Mouse (Mus musculus): ENCODE measurements around the gene Znrf3. TPM values are rescaled to one million over a fixed set of nuclear protein-coding genes. Genes with fewer than 3 reads are reported as not detected.
A peak's percentile ranks its signal among the peaks of the same experiment; 100 is the strongest.

The Znrf3 gene
- total RNA-seq, 2 experiments from 2014 or later: 21.4 to 22.6 TPM

- no peak for DNase-seq (ENCODE audit: low spot score in 2 of 2)
Observed at GRCm38 (mm10) chr11:5272536-5273234, 172.0 kb downstream of the Znrf3 start.

DNA sequence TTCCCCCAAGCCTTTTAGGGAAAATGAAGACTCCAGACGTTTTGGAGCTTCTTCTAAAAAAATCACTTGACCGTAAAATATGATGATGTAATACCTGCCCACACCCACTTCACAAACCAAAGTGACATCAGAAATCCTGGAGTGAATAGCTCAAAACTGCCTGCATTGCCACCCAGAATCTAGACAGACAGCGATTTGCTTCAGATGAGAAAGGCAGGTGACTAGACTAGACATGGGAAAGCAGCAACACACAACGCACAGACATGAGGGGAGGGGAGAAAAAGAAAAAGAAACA, 172.6 kb downstream of the Znrf3 start:
- no peak for DNase-seq (ENCODE audit: low spot score in 2 of 2)

- no peak for DNase-seq (ENCODE audit: low spot score in 2 of 2)
Observed at GRCm38 (mm10) chr11:5271274-5272065, 173.2 kb downstream of the Znrf3 start.

DNA sequence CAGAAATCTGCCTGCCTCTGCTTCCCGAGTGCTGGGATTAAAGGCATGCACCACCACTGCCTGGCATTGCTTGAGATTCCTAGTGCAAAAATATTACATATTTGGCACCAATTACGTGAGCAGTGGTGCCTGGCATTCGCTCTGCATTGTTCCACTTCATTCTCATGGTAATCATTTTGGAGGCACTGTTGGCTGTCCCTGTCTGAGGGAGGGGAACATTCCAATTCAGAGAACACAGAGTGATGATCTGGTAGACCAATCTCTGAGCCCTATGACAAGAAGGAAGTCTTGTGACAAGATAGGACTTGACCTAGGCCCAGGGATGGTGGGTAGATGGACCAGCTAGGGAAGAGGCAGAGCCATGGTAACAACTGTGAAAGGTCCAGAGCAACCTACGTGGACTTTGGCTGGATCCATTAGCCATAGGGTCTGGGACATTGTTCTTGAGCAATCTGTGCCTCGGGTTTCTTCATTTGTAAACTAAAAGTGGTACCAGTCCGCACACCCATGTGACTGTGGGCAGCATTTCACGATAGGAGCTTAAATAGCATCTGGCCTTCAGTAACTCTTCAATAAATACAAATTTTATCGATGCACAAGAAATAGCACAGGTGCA, 174.7 kb downstream of the Znrf3 start:
- DNase-seq (ENCODE audit: low spot score in 2 of 2): no peak

- no peak for DNase-seq (ENCODE audit: low spot score in 2 of 2)
Observed at GRCm38 (mm10) chr11:5265764-5266163, 178.9 kb downstream of the Znrf3 start.

GRCm38 (mm10) chr11:5263078-5263730, 181.4 kb downstream of the Znrf3 start:
- no peak for DNase-seq (ENCODE audit: low spot score in 2 of 2)

DNA sequence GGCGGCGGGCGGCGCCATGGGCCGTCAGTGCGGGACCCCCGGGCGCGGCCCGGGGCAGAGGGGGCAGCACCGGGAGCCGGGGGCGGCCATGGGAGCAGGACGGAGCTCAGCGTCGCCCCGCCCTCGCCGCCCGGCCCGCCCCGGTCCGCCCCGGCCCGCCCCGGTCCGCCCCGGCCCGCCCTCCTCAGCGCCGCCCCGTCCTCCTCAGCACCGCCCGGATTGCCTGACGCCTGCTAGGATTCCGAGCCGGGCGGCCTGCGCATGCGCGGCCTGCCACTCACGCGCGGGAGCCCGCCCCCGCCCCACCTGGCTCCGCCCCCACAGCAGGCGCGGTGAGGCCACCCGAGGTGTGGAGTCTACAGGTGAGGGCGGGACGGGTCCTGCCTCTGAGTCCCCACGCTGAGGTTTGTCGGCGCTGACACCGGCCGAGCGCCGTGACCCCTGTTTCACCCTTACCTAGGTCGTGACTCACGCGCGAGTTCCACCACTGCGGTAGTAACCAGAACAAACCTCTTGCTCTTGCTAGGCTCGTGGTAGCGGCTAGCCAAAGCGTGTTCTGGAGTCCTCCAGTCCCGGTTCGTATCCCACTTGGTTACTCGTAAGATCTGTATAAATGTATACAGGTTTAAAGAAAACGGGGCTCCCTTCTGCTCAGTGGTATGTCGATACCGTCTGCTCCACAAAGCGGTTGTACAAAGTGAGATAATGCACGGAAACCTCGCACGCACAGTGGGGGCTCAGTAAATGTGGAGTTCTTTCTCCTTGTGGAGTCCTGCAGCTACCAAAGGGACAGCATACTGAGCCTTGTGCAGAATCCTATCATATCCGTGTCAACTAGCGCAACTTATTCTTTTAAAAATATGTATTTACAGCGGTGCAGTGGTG, 182.9 kb downstream of the Znrf3 start, which contains the start of gene Kremen1:
Gene Kremen1, minus strand, starts transcription at position 51 of the 885 bp plus-strand sequence.
- DNase-seq (ENCODE audit: low spot score in 2 of 2): peak; percentile 90 to 94

GRCm38 (mm10) chr11:5260942-5261459, 183.6 kb downstream of the Znrf3 start:
- DNase-seq (ENCODE audit: low spot score in 2 of 2): peak in 1 of 2 experiments; percentile 67

DNA sequence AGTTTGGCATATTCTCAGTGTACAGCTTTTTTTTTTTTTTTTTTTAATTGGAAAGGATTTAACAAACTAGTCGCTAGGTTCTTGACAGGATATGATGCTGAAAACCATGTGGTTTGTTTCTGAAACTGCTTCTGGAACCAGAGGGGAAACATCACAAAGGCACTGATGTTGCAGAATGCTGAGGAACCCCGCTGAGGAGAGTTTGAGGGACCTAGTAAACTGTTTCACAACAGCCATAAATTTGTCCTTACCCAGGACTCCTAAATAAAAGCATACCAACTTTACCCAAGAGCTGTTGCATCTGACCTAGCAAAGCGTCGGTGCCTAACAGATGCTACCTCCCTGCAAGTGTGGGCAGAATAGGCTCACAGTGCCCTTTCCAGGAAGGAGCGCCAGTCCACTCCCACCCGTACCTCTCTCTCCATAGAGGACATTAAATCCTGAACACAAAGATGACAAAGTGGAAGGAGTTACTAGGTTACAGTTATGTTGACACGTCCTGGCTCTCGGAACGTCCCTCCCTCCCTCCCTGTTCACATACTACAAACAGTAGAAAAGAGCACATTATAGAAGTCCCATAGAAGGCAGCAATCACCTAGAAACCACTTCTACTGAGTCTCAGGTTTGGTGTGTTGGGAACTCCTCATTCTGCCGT, 184.6 kb downstream of the Znrf3 start:
- no peak for DNase-seq (ENCODE audit: low spot score in 2 of 2)

- no peak for DNase-seq (ENCODE audit: low spot score in 2 of 2)
Observed at GRCm38 (mm10) chr11:5258036-5258435, 186.6 kb downstream of the Znrf3 start.

- DNase-seq (ENCODE audit: low spot score in 2 of 2): no peak
Observed at GRCm38 (mm10) chr11:5257151-5257862, 187.3 kb downstream of the Znrf3 start.

DNA sequence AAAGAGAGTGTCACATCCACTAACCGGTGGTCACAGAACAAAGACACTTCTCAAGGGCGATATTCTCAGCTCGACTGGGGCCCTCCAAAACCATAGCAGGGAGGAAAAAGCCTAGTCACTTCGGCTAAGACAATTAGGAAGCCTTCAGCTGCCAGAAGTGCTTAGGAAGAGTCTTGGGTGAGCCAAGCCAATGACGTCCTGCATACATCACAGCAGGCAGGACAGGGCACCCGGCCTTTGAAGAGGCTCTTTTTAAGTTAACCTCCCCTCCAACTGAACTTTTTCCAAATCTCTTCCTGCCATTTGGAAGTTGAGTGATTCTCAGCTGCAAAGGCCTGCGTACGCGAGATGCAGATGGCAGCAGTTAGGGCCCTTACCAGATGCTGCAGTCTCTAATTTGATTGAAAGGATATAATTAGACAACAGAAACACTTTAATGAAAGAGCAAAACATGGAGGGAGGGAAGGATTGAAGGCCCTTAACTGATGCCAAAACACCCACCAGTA, 189.1 kb downstream of the Znrf3 start:
- no peak for DNase-seq (ENCODE audit: low spot score in 2 of 2)

DNA sequence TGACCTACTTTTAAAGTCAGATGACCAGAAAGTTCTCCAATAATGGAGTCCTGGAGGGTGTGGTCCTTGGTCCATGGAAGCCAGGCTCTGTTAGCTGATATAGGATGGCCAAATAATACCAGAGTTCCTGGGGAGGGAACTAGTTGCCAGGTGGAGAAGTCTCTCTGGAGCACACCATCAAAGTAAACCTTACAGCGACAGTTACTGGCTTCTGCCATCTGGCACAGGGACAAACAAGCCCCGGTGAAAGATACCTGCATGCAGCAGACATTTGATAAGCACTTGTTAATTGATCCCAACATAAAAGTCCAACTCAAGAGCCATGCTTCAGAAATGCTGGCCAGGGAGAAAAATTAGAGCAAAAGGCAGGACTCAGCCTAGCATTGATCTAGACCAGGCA, 190.6 kb downstream of the Znrf3 start:
- DNase-seq (ENCODE audit: low spot score in 2 of 2): no peak

DNA sequence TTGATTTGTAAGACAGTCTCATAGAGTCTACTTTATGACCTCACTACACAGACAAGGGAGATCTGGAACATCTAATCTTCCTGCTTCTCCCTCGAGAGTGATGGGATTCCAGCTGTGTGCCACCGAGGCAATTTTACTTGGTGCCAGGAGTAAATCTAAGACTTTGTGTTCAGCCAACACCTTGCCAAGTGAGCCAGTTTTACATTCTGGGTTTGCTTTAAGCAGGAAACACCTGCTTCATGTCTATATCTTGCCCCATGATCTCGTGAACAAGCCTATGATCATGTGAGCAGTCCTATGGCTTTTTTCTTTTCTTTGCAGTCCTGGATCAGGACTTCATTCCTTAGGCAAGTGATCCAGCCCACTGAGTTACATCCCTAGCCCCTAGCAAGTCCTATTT, 191.1 kb downstream of the Znrf3 start:
- no peak for DNase-seq (ENCODE audit: low spot score in 2 of 2)

- DNase-seq (ENCODE audit: low spot score in 2 of 2): no peak
Observed at GRCm38 (mm10) chr11:5252727-5253126, 191.9 kb downstream of the Znrf3 start.

DNA sequence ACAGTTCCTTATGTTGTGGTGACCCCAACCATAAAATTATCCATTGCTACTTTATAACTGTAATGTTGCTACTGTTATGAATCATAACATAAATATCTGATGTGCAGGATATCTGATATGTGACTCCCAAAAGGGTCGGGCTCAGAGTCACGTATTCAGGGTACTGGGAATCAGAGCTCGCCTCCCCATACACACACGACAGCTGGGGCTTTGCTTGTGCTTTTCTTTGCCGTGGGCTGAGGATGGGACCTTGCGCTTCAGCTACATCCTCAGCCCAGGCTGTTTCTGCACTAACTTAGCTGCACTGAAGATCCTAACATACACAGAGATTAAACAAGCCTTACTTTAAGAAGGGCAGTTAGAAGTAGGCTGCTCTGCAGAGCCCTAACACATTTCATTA, 193.5 kb downstream of the Znrf3 start:
- DNase-seq (ENCODE audit: low spot score in 2 of 2): no peak

DNA sequence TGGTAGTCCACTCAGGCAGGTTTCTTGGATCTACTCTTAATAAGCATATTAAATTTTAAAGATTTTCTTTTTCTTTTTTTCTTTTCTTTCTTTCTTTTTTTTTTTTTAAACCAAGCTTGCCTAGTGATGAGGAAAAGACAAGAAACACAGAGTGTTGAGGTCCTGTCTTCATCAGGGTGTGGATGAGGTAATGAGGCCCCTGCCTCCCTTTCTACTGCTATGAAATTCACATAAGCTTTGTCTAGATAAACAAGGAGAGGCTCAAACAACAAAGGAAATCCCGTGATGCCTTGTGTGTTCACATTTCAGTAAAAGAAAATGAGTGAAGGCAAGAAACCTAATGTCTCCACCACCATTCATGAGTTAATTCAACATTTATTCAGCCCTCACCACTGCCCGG, 196.4 kb downstream of the Znrf3 start:
- no peak for DNase-seq (ENCODE audit: low spot score in 2 of 2)

DNA sequence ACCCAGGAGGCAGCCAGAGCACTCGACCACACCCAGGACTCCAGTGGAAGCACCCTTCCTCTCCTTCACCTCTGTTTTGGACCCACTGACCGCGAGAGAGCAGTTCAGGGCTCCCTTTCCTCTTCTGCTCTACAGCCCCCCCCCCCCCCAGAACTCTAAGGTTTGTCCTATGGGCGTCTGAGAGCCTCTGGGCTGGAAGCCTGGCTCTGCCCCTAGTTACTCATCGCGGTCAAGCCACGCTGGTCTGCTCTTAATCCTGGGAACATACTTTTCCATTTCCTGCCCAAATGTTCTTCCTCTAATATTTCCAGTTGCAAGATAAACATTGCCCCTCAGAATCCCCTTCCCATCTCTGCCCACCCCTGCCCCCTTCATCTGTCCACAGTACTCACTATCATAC, 199.2 kb downstream of the Znrf3 start:
- DNase-seq (ENCODE audit: low spot score in 2 of 2): no peak

GRCm38 (mm10) chr11:5244749-5245130, 199.9 kb downstream of the Znrf3 start:
- DNase-seq (ENCODE audit: low spot score in 2 of 2): no peak
